Mouse (Mus musculus): Measurements from ENCODE around the gene Ubxn2a.
"Not testable (repeated sequence)": the region's sequence is repeated elsewhere in the genome, so short reads cannot be mapped to it uniquely, and the experiment has no call there.

The Ubxn2a gene

DNA sequence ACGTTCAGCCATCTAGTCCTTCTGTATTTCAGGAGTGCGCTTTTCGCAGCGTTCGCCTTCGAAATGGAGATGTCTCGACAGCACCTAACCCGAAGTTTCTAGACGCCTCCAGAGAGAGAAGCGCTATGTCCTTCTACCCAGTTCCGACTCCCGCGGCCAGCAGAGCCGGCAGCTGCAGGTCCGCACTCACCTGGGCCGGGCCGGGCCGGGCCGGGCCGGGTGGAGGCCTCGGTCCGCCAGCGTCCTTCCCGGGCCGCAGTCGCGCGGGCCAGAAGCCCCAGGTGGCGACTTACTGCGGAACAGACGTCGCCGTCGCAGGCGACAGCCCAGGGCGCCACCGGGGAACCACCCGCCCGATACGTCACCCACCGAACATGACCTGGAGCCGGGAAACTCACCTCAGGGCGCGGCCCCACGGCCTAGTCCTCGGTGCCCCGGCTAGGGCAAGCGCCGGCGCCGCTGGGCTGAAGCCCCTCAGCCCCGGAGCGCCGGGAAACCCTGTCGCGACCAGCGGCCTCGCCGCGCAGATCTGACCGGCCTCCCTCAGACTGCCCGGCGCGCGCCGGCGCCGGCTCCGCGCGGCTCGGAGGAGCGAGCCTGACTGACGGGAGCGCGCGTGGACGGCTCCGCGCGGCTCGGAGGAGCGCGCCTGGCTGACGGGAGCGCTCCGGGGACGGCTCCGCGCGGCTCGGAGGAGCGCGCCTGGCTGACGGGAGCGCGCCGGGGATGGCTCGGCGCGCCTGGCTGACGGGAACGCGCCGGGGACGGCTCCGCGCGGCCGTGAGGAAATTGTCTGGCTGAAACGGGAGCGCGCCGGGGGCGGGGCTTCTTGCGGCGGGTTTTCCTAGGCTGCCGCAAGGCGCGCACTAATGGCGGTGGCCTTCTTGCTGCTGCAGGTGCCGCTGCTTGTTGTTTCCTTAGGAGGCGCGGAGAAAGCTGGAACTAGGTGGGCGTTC lies at the start of gene Ubxn2a:
Gene Ubxn2a, minus strand, starts transcription at position 755 of the 956 bp plus-strand sequence.
- peak; percentile 98 for DNase-seq

DNA sequence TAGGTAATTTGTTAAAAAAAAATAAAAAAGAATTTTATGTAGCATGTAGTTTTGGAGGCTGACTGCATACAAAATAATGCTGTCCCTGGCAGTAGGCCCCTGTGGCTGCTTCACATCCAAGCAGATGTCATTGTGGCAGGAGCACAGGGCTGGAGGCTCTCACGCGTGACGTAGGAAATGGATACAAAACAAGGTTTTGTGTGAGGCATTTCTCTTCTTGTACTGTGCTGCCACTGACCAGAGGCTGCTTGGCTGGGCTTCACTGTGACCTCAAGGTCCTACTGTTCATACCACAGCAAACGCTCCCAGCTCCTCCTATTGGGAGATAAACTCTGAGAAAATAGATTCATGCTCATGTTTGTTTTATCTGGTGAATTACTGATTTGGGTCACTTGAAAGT lies 45.7 kb upstream of the Ubxn2a start:
- no peak for DNase-seq

DNA sequence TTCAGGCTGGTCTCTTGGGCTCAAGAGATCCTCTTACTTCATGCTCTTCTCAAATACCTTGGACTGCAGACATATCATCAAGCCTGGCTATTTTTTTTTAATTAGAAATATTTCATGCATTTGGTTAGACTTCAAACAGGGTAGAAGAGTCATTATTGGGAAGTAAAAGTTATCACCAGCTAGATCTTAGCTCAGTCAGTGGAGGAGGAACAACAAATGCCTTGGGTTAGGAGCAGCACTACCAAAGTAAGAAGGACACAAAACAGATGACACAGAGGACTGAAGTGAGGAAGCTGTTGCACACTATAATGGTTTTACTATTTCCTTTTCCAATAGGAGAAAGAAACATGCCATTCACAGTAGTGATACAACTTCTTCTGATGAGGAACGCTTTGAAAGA lies 44.8 kb upstream of the Ubxn2a start:
- DNase-seq: no peak

DNA sequence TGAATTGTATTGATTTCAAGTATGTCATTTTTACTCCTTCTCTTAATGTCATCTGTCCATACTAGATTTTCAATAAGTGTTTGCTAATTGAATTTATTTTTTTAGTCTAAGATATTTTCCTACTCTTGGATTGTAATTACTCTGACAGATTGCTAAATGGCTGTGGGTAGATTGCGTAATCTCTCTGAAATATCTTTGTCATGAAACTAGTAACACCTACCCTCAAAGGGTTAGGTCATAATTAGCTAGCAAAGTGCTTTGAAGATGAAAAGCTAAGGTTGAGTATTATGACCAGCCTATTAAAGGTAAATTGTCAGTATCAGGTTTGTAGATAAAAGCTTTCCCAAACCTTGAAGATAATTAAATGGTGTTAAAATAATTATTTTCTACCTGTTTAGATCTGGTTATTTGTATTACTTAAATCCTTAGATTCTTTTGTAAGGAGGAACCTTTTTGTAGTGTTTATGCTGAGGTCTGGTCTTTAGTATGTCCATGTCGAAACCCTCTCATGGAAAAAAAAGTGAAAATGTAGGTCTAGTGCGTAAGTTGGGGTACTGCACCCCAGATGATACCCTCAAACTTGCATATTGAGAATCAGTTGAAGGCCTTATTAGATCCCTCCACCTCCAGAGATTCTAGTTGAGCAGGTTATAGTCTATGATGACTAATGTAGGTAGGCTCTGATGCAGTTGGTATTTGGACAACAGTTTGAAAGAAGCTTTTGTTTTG lies 23.5 kb upstream of the Ubxn2a start:
- no peak for DNase-seq

DNA sequence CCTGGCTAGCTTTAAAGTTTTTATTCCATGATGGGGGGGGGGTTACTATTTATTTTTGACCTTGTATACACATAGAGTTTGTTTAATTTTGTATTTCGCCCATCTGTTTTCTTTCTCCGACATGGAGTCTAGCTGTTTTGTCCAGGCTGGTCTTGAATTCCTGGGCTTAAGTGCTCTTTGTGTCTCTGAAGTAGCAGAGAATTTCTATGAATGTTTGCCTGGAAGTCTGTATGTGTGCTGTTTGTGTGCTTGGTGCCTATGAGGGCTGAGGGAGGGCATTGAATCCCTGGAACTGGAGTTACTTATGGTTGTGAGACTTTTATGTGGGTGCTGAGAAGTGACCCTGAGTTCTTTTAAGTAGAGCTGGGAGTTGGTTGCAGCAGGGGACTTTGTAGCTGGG lies 20.7 kb upstream of the Ubxn2a start:
- no peak for DNase-seq

DNA sequence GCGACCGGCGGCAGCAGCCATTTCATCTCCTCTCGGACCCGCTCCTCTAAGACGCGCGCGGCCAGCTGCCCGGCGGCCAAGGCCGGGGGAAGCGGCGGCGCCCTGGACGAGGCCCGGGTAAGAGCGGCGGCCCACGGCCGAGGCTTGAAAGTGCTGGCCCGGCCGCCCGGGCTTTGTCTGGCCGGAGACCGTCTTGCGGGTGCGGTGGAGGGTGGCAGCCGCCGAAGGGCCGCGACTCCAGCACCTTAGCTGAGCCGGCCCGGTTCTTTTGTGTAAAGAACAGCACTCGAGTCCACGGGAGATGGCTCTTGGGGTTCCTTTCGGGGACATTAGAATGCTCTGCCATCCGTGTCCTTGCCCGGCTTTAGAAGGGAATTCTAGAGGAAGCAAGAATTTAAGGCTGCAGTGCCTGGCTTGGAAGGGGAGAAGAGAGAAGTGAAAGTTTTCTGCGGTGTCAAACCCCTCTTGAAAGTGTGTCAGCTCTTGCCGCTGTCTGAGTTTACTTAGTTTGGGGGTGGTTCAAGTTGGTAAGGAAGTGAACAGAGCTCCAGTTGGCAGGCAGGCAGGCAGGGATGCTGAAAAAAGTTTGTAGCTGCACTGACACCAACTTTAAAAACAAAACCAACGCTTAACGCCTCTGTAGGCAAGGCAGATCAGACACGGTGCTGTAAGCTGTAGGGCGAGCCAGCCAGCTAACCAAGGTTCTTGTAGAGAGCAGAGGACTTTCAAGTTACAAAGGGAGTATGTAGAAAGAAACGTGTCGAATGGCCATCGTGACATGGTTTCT lies 10.5 kb upstream of the Ubxn2a start:
- peak; percentile 71 for DNase-seq

DNA sequence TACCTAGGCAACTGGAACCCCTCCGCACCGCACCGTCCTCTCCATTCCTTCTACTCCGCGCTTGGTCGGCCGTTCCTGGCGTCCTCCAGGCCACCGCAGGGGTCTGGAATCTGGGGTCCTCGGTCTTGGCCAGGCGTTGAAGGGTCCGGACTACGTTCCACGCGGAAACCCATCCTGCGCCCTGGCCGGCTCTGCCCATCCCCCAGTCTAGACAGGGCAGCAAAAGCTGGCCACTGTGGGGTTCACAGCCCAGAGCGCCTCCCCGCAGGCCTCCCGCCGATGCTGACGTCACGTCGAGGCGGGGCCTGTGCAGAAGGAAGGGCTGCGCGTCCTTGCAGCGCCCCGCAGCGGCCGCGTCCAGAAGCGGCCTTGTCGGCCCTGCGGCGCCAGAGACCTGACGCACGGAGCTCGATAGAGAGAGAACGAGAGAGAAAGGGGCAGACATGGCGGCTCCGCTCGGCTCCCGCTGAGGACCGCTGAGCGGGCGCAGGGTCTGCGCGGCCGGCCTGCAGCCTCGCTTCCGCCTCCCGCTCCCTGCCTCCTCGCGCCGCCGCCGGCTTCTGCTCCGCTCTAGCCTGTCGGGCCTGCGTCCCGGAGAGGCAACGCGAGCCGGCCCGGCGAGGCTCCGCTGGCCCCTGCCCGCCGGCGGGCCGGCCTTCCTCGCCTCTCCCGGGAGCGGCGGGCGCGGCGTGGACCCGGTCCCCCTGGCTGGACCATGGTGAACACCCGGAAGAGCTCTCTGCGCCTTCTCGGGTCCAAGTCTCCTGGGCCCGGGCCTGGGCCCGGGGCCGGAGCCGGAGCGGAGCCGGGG lies 9.7 kb upstream of the Ubxn2a start, which contains the start of gene Atad2b:
Gene Atad2b, plus strand, starts transcription at position 360 of the 811 bp plus-strand sequence.
- DNase-seq: peak; percentile 98

DNA sequence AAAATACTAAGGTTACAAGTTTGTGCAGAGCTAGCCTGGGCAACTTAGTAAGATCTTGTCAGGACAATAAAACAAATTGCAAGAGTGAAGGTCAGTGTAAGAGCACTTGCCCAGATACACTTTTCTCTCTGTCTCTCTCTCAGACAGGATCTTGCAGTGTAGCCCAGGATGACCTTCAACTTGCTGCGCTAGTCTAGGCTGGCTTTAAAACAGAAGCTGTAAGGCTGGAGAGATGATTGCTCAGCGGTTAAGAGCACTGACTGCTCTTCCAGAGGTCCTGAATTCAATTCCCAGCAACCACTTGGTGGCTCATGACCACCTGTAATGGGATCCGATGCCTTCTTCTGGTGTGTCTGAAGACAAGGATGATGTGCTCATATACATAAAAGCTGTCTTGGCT lies 7.4 kb upstream of the Ubxn2a start:
- no peak for DNase-seq

DNA sequence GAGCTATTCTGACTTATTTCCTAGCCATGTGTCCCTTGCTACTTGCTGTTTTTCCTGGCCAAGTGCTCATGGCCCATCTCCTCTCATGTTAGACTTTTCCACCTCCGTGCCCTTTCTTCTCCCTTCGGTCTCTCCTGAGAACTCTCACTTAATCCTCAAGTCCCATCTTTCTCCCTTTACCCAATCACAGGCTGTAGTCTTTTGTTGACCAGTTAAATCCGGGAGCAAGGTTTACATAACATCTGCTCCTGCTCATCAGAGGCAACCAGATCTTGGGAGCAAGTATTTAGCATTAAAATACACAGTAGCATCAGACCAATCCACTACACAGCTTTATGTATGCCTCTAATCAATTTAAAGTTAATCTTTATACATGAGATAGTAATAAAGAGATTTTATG lies 6.9 kb upstream of the Ubxn2a start:
- DNase-seq: no peak

DNA sequence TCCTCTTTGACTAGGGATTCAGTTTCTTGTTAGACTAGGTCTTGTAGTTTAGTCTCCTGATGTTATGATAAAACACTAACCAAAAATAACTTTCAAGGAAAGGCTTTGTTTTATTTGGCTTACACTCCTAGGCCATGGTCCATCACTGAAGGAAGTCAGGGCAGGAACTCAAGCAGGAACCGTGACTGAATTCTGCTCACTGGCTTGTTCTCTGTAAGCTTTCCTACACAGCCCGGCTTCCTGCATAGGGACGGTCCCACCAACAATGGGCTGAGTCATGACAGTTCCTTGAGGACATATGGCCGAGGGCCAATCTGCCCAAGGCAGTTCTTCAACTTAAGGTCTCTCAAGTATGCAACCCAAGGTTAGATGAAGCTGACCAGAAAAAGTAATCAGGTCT lies 4.2 kb upstream of the Ubxn2a start:
- DNase-seq: peak; percentile 46

DNA sequence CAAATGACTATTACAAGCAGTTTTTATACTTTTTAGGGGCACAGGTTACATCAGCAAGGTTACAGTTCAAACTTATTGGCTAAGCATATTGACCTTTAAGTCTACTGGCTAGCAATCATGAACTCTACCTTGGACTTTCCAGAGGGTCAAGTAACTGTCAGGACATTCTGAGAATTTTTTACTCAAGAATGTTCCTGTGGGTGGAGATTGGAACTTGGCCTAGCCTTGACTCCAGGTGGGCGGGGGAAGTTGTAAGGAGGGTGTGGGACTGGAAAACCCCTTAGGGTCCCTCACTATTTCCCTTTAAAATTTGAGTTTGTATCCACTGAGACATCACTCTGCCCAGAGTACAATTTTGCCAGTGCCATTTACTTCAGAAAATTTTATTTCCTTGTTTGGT lies 3.0 kb upstream of the Ubxn2a start:
- DNase-seq: not testable (repeated sequence)

DNA sequence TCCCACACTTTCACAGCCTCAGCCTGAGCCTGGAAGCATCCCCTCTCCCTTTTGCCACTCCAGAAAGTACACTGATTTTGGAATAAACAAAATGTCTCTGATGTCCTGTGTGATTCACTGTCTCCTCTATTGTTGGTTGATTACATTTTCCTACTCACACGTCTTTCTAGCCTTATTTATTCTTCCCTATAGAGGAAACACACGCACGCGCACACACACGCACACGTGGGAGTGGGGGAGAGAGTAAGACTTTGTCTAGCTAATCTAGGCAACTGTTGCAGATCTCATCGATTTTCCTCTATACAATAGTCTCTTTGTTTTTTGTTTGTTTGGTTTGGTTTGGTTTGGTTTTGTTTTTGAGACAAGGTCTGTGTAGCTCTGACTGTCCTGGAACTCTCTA lies 886 bp upstream of the Ubxn2a start:
- no peak for DNase-seq

DNA sequence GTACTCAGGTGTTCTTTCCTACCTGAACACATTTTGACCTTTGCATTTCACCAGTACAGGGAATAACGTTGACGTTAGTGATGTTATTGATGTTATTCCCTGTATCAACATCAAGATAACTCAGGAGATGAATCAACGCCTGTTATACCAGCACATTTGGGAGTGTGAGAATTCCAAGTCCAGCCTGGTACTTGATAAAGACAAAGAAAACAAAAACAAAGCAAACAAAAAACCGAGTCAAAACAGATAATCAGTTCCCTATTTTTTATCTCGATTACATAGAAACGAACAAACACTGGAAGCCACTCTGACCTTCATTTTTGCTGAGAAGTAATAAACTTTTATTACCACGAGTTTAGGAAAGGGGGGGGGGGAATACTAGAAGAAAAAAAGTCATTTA lies 1.0 kb downstream of the Ubxn2a start:
- DNase-seq: no peak

DNA sequence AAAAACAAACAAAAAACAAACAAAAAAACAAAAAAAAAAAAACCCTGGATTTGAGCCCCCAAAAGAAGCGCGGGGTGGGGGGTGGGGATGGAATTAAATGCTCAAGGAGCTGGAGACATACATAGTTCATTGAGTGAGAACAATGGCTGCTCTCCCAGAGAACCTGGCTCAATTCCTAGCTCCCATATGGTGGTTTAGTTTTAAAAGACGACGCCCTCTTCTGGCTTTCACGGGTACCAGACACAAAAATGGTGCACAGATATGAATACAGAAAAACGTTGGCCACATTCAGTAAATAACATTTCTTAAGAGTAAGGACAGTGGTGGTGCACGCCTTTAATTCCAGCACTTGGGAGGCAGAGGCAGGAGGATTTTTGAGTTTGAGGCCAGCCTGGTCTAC lies 1.6 kb downstream of the Ubxn2a start:
- DNase-seq: no peak

DNA sequence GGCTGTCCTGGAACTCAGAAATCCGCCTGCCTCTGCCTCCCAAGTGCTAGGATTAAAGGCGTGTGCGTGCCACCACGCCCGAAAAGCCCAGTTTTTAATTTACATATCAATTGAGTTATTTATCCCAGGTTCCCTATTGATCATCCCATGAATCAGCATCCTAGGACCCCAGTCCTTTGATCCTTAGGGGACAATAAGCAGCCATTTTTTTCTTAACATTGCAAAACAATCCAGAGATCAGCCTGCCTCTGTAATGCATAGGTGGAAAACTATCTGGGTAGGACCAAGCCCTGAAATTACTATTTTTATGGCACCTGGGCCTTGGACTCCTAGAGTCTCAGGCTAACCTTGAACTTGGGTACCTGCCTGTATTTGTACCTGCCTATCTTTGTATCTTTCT lies 9.5 kb downstream of the Ubxn2a start:
- DNase-seq: no peak

DNA sequence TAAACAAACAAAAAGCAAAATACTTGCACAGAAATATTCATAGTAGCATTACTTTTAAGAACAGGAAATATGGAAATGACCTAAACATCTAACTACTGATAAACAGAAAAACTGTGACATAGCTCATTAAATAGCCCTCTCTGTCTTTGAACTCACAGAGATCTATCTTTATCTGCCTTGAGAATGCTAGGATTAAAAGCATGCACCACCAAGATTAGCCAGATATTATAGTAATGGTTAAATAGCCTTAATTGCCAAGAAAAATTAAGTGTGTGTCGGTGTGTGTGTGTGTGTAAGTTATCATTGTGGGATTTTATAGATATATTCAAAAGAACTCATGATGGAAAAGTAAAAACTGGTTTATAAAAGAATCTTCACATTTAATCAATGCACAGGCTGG lies 17.6 kb downstream of the Ubxn2a start:
- no peak for DNase-seq

DNA sequence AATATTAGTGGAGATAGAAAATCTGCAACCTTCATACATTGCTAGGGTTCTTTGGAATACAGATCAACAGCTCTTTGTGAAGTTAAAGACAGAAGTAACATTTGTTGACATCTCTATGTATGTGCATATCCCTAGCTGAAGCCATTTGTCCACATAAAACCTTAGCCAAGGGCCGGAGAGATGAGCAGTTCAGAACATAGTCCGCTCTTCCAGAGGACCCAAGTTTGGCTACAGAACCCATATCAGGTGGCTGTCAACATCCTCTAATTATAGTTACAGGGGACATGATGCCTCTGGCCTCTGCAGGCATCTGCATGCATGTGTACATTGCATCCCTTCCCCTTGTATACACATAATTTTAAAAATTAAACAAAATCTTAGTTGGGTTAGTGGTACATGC lies 18.3 kb downstream of the Ubxn2a start:
- DNase-seq: no peak

DNA sequence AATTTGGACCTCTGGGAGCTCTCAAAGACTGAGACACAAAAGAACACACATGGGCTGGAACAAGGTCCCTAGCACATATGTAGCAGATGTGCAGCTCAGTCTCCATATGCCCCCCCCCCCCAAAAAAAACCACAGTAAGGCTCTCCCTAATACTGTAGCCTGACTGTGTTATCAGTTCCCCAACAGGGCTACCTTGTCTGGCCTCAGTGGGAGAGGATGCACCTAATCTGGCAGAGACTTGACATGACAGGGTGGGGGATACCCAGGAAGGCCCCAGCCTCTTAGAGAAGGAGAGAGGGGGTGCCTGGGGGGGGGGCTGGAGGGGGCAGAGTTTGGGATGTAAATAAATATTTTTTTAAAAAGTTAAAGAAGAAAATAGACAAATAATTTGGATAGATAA lies 18.8 kb downstream of the Ubxn2a start:
- DNase-seq: no peak

DNA sequence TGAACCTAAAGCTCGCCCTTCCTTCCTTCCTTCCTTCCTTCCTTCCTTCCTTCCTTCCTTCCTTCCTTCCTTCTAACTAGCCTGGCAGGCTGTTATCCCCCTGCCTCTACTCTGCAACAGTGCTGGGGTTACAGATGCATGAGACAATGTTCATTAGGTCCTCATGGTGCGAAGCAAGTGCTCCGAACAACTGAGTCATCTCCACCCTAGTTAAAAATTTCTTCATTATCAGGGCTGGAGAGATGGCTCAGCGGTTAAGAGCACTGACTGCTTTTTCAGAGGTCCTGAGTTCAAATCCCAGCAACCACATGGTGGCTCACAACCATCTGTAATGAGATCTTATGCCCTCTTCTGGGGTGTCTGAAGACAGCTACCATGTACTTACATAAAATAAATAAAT lies 20.9 kb downstream of the Ubxn2a start:
- DNase-seq: not testable (repeated sequence)

DNA sequence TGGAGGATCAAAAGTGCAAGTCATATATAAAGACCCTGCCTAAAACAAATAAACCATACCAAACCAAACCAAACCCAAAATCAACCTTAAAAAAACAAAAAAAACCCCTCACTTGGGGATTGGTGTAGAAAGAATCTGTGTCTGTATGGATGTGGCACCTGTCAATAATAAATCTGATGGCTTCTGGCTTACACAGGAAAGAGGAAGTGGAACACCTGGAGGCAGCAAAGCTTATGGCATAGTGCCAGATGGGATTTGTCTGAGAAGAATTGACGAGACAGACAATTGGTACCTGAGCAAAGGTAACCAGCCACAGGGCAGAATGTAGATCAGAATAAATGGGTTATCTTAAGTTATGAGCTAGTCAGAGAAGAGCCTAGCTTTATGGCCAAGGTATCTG lies 22.4 kb downstream of the Ubxn2a start:
- DNase-seq: no peak

DNA sequence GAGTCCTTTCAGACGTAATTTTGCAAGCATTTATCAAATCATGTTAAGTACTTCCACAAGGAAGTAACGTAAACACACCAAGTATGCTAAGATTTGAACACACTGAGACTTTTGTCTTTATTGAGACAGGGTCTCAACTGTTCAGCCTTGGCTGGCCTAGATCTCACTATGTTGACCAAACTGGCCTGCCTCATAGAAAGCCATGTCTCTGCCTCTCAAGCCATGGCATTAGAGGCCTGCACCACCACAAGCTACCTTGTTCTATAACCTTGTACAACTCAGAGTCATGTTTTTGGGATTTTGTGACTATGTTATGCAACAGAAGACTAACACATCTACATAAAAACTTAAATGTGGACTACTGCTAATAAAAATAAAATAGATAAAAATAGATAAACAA lies 25.4 kb downstream of the Ubxn2a start:
- DNase-seq: no peak

DNA sequence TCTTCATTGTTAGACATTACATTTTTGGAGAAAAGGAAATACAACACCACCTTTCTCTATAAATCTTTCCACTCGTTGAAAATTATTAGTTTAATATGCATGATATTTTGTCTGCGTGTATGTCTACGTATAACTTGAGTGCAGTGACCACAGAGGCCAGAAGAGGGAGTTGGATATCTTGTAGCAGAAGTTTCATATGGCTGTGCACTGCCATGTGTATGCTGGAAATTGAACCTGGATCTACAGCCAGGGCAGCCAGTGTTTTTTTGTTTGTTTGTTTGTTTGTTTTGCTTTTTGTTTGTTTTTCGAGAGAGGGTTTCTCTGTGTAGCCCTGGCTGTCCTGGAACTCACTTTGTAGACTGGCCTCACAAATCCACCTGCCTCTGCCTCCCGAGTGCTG lies 28.5 kb downstream of the Ubxn2a start:
- DNase-seq: no peak

Measured in kidney, postnatal 14 days (tissue).